ENCODE assay signal across 21 mouse cellular contexts in the genomic region with DNA sequence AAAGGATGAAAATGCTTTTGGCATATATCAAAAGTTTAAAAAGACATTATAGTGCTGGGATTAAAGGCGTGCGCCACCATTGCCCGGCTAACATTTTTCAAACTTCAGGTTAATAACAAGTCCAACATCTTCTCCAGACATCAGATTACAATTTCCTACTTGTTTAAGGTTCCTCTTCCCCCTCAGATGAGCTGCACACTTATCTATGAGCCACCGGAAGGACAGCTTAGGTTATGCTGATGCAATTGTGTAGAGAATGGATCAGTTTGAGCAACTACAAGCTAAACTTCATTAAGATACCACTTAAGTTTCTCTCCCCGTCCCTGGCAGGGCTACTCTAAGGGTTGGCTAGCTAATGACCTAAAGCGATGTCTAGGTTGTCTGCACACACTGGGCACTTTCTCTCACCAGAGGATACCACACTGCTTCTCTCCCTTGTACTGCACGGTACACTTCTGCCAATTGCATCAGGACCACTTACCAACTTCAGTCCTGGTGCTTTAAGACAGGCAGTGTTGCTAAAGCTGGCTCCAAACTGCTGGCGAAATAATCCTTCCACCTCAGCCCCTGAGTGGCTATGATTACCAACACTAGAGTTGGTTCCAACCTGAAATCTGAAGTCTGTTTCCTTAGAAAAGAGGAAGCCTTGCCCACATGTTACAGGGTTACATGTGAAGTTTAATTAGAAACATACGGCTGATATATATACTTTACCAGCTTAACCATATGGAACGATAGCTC.
"Had no signal": no experiment of that assay in that cellular context is flagged by ENCODE, and none has a peak within 500 bp of the region (broad histone marks: within the 10 kb centered on the region; RNA-seq: fewer than 3 reads in every experiment).

No protein-coding gene starts in this region.

- H3K4me1 ChIP-seq: kidney, embryonic 15.5 days; limb, embryonic 10.5 days; limb, embryonic 13.5 days; liver, embryonic 13.5 days; midbrain, embryonic 10.5 days; midbrain, embryonic 13.5 days; stomach, embryonic 15.5 days had no signal

- H3K27ac ChIP-seq: kidney, embryonic 15.5 days; limb, embryonic 10.5 days; limb, embryonic 13.5 days; liver, embryonic 13.5 days; midbrain, embryonic 10.5 days; midbrain, embryonic 13.5 days; neural tube, embryonic 13.5 days; stomach, embryonic 15.5 days had no signal

- H3K27me3 ChIP-seq: kidney, embryonic 15.5 days; limb, embryonic 13.5 days; liver, embryonic 13.5 days; megakaryocyte, embryonic 14.5 days; midbrain, embryonic 13.5 days; neural tube, embryonic 13.5 days; stomach, embryonic 15.5 days had no signal

- DNase-seq: kidney, adult 11 months; kidney, adult 8-10 months; kidney, postnatal 14 days; kidney, postnatal 4 days; liver, embryonic 13.5 days; lung, embryonic 14.5 days; retina, postnatal 1 day; right cerebral cortex, postnatal 25 days; spleen, adult 18-20 months; thymus, postnatal 36 days had no signal

- H3K4me3 ChIP-seq: kidney, embryonic 15.5 days; limb, embryonic 10.5 days; limb, embryonic 13.5 days; liver, embryonic 13.5 days; megakaryocyte, embryonic 14.5 days; midbrain, embryonic 10.5 days; midbrain, embryonic 13.5 days; myocyte; neural tube, embryonic 13.5 days; stomach, embryonic 15.5 days had no signal

- H3K4me2 ChIP-seq: kidney, embryonic 15.5 days; limb, embryonic 13.5 days; liver, embryonic 13.5 days; lung, embryonic 14.5 days; midbrain, embryonic 13.5 days; neural tube, embryonic 13.5 days; stomach, embryonic 15.5 days had no signal

- H3K9me3 ChIP-seq: kidney, embryonic 15.5 days; limb, embryonic 10.5 days; limb, embryonic 13.5 days; liver, embryonic 13.5 days; megakaryocyte, embryonic 14.5 days; midbrain, embryonic 10.5 days; midbrain, embryonic 13.5 days; neural tube, embryonic 13.5 days; stomach, embryonic 15.5 days had no signal

- H3K9ac ChIP-seq: kidney, embryonic 15.5 days; limb, embryonic 13.5 days; liver, embryonic 13.5 days; lung, embryonic 14.5 days; midbrain, embryonic 13.5 days; neural tube, embryonic 13.5 days; stomach, embryonic 15.5 days had no signal

- ATAC-seq: lung, postnatal 0 days; midbrain, embryonic 13.5 days; midbrain, embryonic 16.5 days had no signal
